Mouse (Mus musculus) urinary bladder, postnatal 0 days (tissue): ENCODE results near the gene Nhej1. TPM values are rescaled to one million over a fixed set of nuclear protein-coding genes. Genes with fewer than 3 reads are reported as not detected.

Experiments used
- polyA plus RNA-seq: library from polyadenylated mRNA; unstranded; fragments of >200 nt; fragmentation: Nextera tagmentation; extraction: Ambion mirVana; gene quantifications from 2 replicates; pipeline ENCODE4 v1.2.1, GENCODE M21; 2015

Gene Nhej1
- 6.5 and 6.7 TPM in 2 replicates for polyA plus RNA-seq

GRCm38 (mm10) chr1:75124346-75125321 lies at the start of gene Nhej1:
Gene Nhej1, minus strand, starts transcription at chr1:75125200.

GRCm38 (mm10) chr1:75168472-75169464 lies 43.8 kb upstream of the Nhej1 start, which contains the start of gene Zfand2b:
Gene Zfand2b, plus strand, starts transcription at chr1:75168646.

GRCm38 (mm10) chr1:75142301-75143261 lies 17.6 kb upstream of the Nhej1 start, which contains the start of the genes Cnppd1 and Retreg2:
Gene Cnppd1, minus strand, starts transcription at chr1:75142711.
Gene Retreg2, plus strand, starts transcription at chr1:75142778.

GRCm38 (mm10) chr1:75133421-75134207 lies 8.6 kb upstream of the Nhej1 start, which contains the start of gene Slc23a3:
Gene Slc23a3, minus strand, starts transcription at chr1:75133890.

GRCm38 (mm10) chr1:74951556-74952210 lies 173.3 kb downstream of the Nhej1 start, which contains the start of gene Ihh:
Gene Ihh, minus strand, starts transcription at chr1:74951672.

GRCm38 (mm10) chr1:74935402-74935801 lies 189.6 kb downstream of the Nhej1 start, which contains the start of gene Cfap65:
Gene Cfap65, minus strand, starts transcription at chr1:74935599.

Other genes starting within 250 kb of the Nhej1 start
- gene Fev, start 239.8 kb downstream of the Nhej1 start, polyA plus RNA-seq: not detected in 2 replicates
- not detected in 2 replicates for gene Cryba2, start 232.1 kb downstream of the Nhej1 start, polyA plus RNA-seq
- gene Cfap65, start 189.6 kb downstream of the Nhej1 start, polyA plus RNA-seq: not detected in 2 replicates
- gene Ihh, start 173.5 kb downstream of the Nhej1 start, polyA plus RNA-seq: 0.08 TPM in 1 of 2 replicates, not detected in the other
- 0.98 TPM in 2 replicates for gene Slc23a3, start 8.7 kb upstream of the Nhej1 start, polyA plus RNA-seq
- gene Cnppd1, start 17.5 kb upstream of the Nhej1 start, polyA plus RNA-seq: 30.9 and 33.7 TPM in 2 replicates
- gene Retreg2, start 17.6 kb upstream of the Nhej1 start, polyA plus RNA-seq: 23.0 and 25.4 TPM in 2 replicates
- 27.1 and 30.9 TPM in 2 replicates for gene Zfand2b, start 43.4 kb upstream of the Nhej1 start, polyA plus RNA-seq
- gene Abcb6, start 55.2 kb upstream of the Nhej1 start, polyA plus RNA-seq: 11.4 and 15.1 TPM in 2 replicates
- 12.1 and 14.3 TPM in 2 replicates for gene Ankzf1, start 67.0 kb upstream of the Nhej1 start, polyA plus RNA-seq
- 25.4 and 26.5 TPM in 2 replicates for gene Atg9a, start 67.0 kb upstream of the Nhej1 start, polyA plus RNA-seq
- gene Glb1l, start 85.6 kb upstream of the Nhej1 start, polyA plus RNA-seq: 7.8 and 8.9 TPM in 2 replicates
- gene Stk16, start 85.6 kb upstream of the Nhej1 start, polyA plus RNA-seq: 66.2 and 71.5 TPM in 2 replicates
- 37.9 and 41.5 TPM in 2 replicates for gene Tuba4a, start 94.7 kb upstream of the Nhej1 start, polyA plus RNA-seq
- gene A630095N17Rik, start 106.9 kb upstream of the Nhej1 start, polyA plus RNA-seq: not detected in 2 replicates
- 20.6 and 27.3 TPM in 2 replicates for gene Dnajb2, start 111.2 kb upstream of the Nhej1 start, polyA plus RNA-seq
- 0.30 TPM in 2 replicates for gene Ptprn, start 139.3 kb upstream of the Nhej1 start, polyA plus RNA-seq
- 0.29 TPM in 1 of 2 replicates, not detected in the other for gene Resp18, start 153.2 kb upstream of the Nhej1 start, polyA plus RNA-seq
- gene Dnpep, start 192.8 kb upstream of the Nhej1 start, polyA plus RNA-seq: 153 and 154 TPM in 2 replicates
- 2,029 and 2,461 TPM in 2 replicates for gene Des, start 235.1 kb upstream of the Nhej1 start, polyA plus RNA-seq